Mouse (Mus musculus): Measurements from ENCODE around the gene Rgs6. TPM values are rescaled to one million over a fixed set of nuclear protein-coding genes. Genes with fewer than 3 reads are reported as not detected.

The Rgs6 gene
- polyA plus RNA-seq, 1 experiment from 2014 or later: 0.36 TPM

- H3K9ac ChIP-seq: no peak overlapping the region
- no peak for ATAC-seq (ENCODE audit: low read depth)
- H3K9me3 ChIP-seq (replicated peaks): no peaks in the 10 kb centered on the region
- H3K36me3 ChIP-seq: no peaks in the 10 kb centered on the region
- no peak overlapping the region for H3K27ac ChIP-seq
- H3K27me3 ChIP-seq: 0 out of 2 replicates have a peak, but pooled peaks cover 4% of the 10 kb centered on the region
- no peak overlapping the region for H3K4me2 ChIP-seq
- H3K4me3 ChIP-seq (replicated peaks): no peak overlapping the region
- peaks cover 9% of the 10 kb centered on the region for H3K4me1 ChIP-seq (replicated peaks)
- no peak for DNase-seq
- 54% methylated on average over 6 of the region's 6 CpGs for WGBS (ENCODE audit: insufficient replicate concordance)
These were observed 620.7 kb downstream of the Rgs6 start for GRCm38 (mm10) chr12:83208841-83209240.

- Histone ChIP-seq H3K9me3 (replicated peaks) (no peaks in the 10 kb centered on the region), H3K9ac (no peak overlapping the region), H3K36me3 (no peaks in the 10 kb centered on the region), H3K4me2 (no peak overlapping the region), H3K27ac (no peak overlapping the region), H3K27me3 (0 out of 2 replicates have a peak, but pooled peaks cover 4% of the 10 kb centered on the region), H3K4me3 (replicated peaks) (no peak overlapping the region), H3K4me1 (replicated peaks) (peaks cover 9% of the 10 kb centered on the region)
- ATAC-seq (ENCODE audit: low read depth) (no peak; the same call in 1 of the 2 replicates), DNase-seq (no peak)
- WGBS (ENCODE audit: insufficient replicate concordance): 39% methylated on average over 6 of the region's 6 CpGs
These were observed 621.4 kb downstream of the Rgs6 start for GRCm38 (mm10) chr12:83209461-83209860.

GRCm38 (mm10) chr12:83210294-83210693, 622.2 kb downstream of the Rgs6 start:
- Histone ChIP-seq H3K27me3 (0 out of 2 replicates have a peak, but pooled peaks cover 4% of the 10 kb centered on the region), H3K27ac (no peak overlapping the region), H3K36me3 (no peaks in the 10 kb centered on the region), H3K4me1 (replicated peaks) (peaks cover 9% of the 10 kb centered on the region), H3K4me3 (replicated peaks) (no peak overlapping the region), H3K9ac (no peak overlapping the region), H3K9me3 (replicated peaks) (no peaks in the 10 kb centered on the region), H3K4me2 (no peak overlapping the region)
- ATAC-seq (ENCODE audit: low read depth) (no peak), DNase-seq (no peak)
- 51% methylated on average over 5 of the region's 5 CpGs for WGBS (ENCODE audit: insufficient replicate concordance)

- no peak for ATAC-seq (ENCODE audit: low read depth)
- Histone ChIP-seq H3K4me2 (no peak overlapping the region), H3K36me3 (no peaks in the 10 kb centered on the region), H3K9ac (no peak overlapping the region), H3K27ac (no peak overlapping the region), H3K4me3 (replicated peaks) (no peak overlapping the region), H3K4me1 (replicated peaks) (peaks cover 9% of the 10 kb centered on the region), H3K27me3 (0 out of 2 replicates have a peak, but pooled peaks cover 4% of the 10 kb centered on the region), H3K9me3 (replicated peaks) (no peaks in the 10 kb centered on the region)
- WGBS (ENCODE audit: insufficient replicate concordance): 79% methylated on average over 3 of the region's 3 CpGs
- DNase-seq: no peak
These were observed 622.6 kb downstream of the Rgs6 start for GRCm38 (mm10) chr12:83210735-83211134.

- Histone ChIP-seq H3K9ac (no peak overlapping the region), H3K36me3 (no peaks in the 10 kb centered on the region), H3K4me2 (no peak overlapping the region), H3K4me3 (replicated peaks) (no peak overlapping the region), H3K27ac (no peak overlapping the region), H3K9me3 (replicated peaks) (no peaks in the 10 kb centered on the region), H3K27me3 (0 out of 2 replicates have a peak, but pooled peaks cover 4% of the 10 kb centered on the region), H3K4me1 (replicated peaks) (peaks cover 9% of the 10 kb centered on the region)
- no peak for DNase-seq
- WGBS (ENCODE audit: insufficient replicate concordance): 56% methylated on average over 7 of the region's 7 CpGs
- no peak for ATAC-seq (ENCODE audit: low read depth)
These were observed 623.2 kb downstream of the Rgs6 start for GRCm38 (mm10) chr12:83211146-83211822.
